Mouse (Mus musculus): ENCODE data around the gene Dpp10. TPM values are rescaled to one million over a fixed set of nuclear protein-coding genes. Genes with fewer than 3 reads are reported as not detected.
A peak's percentile ranks its signal among the peaks of the same experiment; 100 is the strongest.

The Dpp10 gene
- total and polyA plus RNA-seq, 3 experiments, result not detected

- Histone ChIP-seq H3K4me1 (ENCODE audit: control insufficient read depth in 1 of 2, insufficient read depth in 2 of 2, low read length in 2 of 2) (no peaks in the 10 kb centered on the region), H3K36me3 (ENCODE audit: control insufficient read depth in 1 of 2, insufficient read depth in 2 of 2, low read length in 2 of 2) (no peaks in the 10 kb centered on the region), H3K27me3 (ENCODE audit: control insufficient read depth in 1 of 2, insufficient read depth in 2 of 2, low read length in 2 of 2) (no peaks in the 10 kb centered on the region), H3K27ac (ENCODE audit: control insufficient read depth, low read depth, low read length) (no peak overlapping the region), H3K79me2 (ENCODE audit: control insufficient read depth, insufficient read depth, low read length, poor library complexity) (no peaks in the 10 kb centered on the region), H3K9me3 (replicated peaks; ENCODE audit: insufficient read depth, low read length) (no peaks in the 10 kb centered on the region), H3K4me3 (ENCODE audit: control insufficient read depth in 1 of 2, insufficient read depth in 1 of 2, low read depth in 2 of 2, low read length in 2 of 2) (no peak overlapping the region), H3K9ac (ENCODE audit: control insufficient read depth, low read depth, low read length, poor library complexity, severe bottlenecking) (no peak overlapping the region)
- TF ChIP-seq ZNF384 (IDR thresholded peaks at IDR 0.05; ENCODE audit: low read depth, low read length), result no peak
- no peak for TF ChIP-seq MAFK (IDR thresholded peaks at IDR 0.05; ENCODE audit: borderline replicate concordance, low read depth, low read length)
- no peak for TF ChIP-seq EP300 (IDR thresholded peaks at IDR 0.05; ENCODE audit: low read depth in 1 of 2, low read length in 2 of 2)
- TF ChIP-seq NELFE (IDR thresholded peaks at IDR 0.05; ENCODE audit: low read depth, low read length), result no peak
- no peak for TF ChIP-seq MXI1 (IDR thresholded peaks at IDR 0.05; ENCODE audit: low read depth, low read length)
- TF ChIP-seq BHLHE40 (IDR thresholded peaks at IDR 0.05; ENCODE audit: borderline replicate concordance, low read depth, low read length), result no peak
- TF ChIP-seq POLR2AphosphoS5 (IDR thresholded peaks at IDR 0.05; ENCODE audit: borderline replicate concordance, low read depth, low read length), result no peak
- TF ChIP-seq MEF2A (IDR thresholded peaks at IDR 0.05; ENCODE audit: extremely low read depth, insufficient replicate concordance, low read depth, low read length, poor library complexity, severe bottlenecking), result no peak
- TF ChIP-seq ZMIZ1 (IDR thresholded peaks at IDR 0.05; ENCODE audit: low read depth, low read length), result no peak
- TF ChIP-seq MYC (IDR thresholded peaks at IDR 0.05; ENCODE audit: low read depth, low read length), result no peak
- TF ChIP-seq ZC3H11A (IDR thresholded peaks at IDR 0.05; ENCODE audit: low read depth, low read length), result no peak
- no peak for TF ChIP-seq TBP (IDR thresholded peaks at IDR 0.05; ENCODE audit: low read depth, low read length)
- TF ChIP-seq CHD2 (IDR thresholded peaks at IDR 0.05; ENCODE audit: low read length), result no peak
- TF ChIP-seq MAX (IDR thresholded peaks at IDR 0.05; ENCODE audit: low read length), result no peak
- DNase-seq (ENCODE audit: low read depth, low spot score), result no peak
These were observed 59.9 kb downstream of the Dpp10 start for GRCm38 (mm10) chr1:123985324-123986024.

- Histone ChIP-seq H3K4me1 (ENCODE audit: control insufficient read depth in 1 of 2, insufficient read depth in 2 of 2, low read length in 2 of 2) (no peaks in the 10 kb centered on the region), H3K9me3 (replicated peaks; ENCODE audit: insufficient read depth, low read length) (no peaks in the 10 kb centered on the region), H3K27ac (ENCODE audit: control insufficient read depth, low read depth, low read length) (no peak overlapping the region), H3K9ac (ENCODE audit: control insufficient read depth, low read depth, low read length, poor library complexity, severe bottlenecking) (no peak overlapping the region), H3K27me3 (ENCODE audit: control insufficient read depth in 1 of 2, insufficient read depth in 2 of 2, low read length in 2 of 2) (no peaks in the 10 kb centered on the region), H3K4me3 (ENCODE audit: control insufficient read depth in 1 of 2, insufficient read depth in 1 of 2, low read depth in 2 of 2, low read length in 2 of 2) (no peak overlapping the region), H3K79me2 (ENCODE audit: control insufficient read depth, insufficient read depth, low read length, poor library complexity) (no peaks in the 10 kb centered on the region), H3K36me3 (ENCODE audit: control insufficient read depth in 1 of 2, insufficient read depth in 2 of 2, low read length in 2 of 2) (no peaks in the 10 kb centered on the region)
- TF ChIP-seq ZNF384 (IDR thresholded peaks at IDR 0.05; ENCODE audit: low read depth, low read length), result no peak
- DNase-seq (ENCODE audit: low read depth, low spot score), result no peak
These were observed 66.8 kb downstream of the Dpp10 start for GRCm38 (mm10) chr1:123978597-123978996.

- peak; percentile 23 for DNase-seq (ENCODE audit: low read depth, low spot score)
- TF ChIP-seq USF2 (IDR thresholded peaks at IDR 0.05; ENCODE audit: borderline replicate concordance in 1 of 2, insufficient read depth in 1 of 2, low read depth in 1 of 2, low read length in 2 of 2) (no peak), HCFC1 (IDR thresholded peaks at IDR 0.05; ENCODE audit: low read depth, low read length) (no peak), POLR2AphosphoS5 (IDR thresholded peaks at IDR 0.05; ENCODE audit: borderline replicate concordance, low read depth, low read length) (no peak), ETS1 (IDR thresholded peaks at IDR 0.05; ENCODE audit: low read depth, low read length) (no peak), CTCF (IDR thresholded peaks at IDR 0.05 in 2 of 3, conservative IDR thresholded peaks at IDR 0.05 in 1 of 3; ENCODE audit: control insufficient read depth in 1 of 3, insufficient read depth in 1 of 3, low read depth in 2 of 3, low read length in 3 of 3, poor library complexity in 1 of 3, severe bottlenecking in 1 of 3) (peak in 2 of 3 experiments; percentile 38 to 55; a peak in 5 of 6 replicates), BHLHE40 (IDR thresholded peaks at IDR 0.05; ENCODE audit: borderline replicate concordance, low read depth, low read length) (no peak), KAT2A (conservative IDR thresholded peaks at IDR 0.05; ENCODE audit: low read depth, low read length) (no peak), ZNF384 (IDR thresholded peaks at IDR 0.05; ENCODE audit: low read depth, low read length) (no peak), GATA1 (IDR thresholded peaks at IDR 0.05; ENCODE audit: low read depth, low read length) (no peak), NELFE (IDR thresholded peaks at IDR 0.05; ENCODE audit: low read depth, low read length) (no peak), SMC3 (IDR thresholded peaks at IDR 0.05; ENCODE audit: low read depth, low read length) (peak; percentile 37; the same call in 1 of the 2 replicates), MAFK (IDR thresholded peaks at IDR 0.05; ENCODE audit: borderline replicate concordance, low read depth, low read length) (no peak), RCOR1 (IDR thresholded peaks at IDR 0.05; ENCODE audit: low read depth, low read length) (no peak), RAD21 (IDR thresholded peaks at IDR 0.05; ENCODE audit: low read depth, low read length) (peak; percentile 4; the same call in 1 of the 2 replicates), ELF1 (IDR thresholded peaks at IDR 0.05; ENCODE audit: low read depth, low read length) (no peak), ZC3H11A (IDR thresholded peaks at IDR 0.05; ENCODE audit: low read depth, low read length) (no peak)
- H3K4me3 ChIP-seq (ENCODE audit: control insufficient read depth in 1 of 2, insufficient read depth in 1 of 2, low read depth in 2 of 2, low read length in 2 of 2), result no peak overlapping the region
- H3K79me2 ChIP-seq (ENCODE audit: control insufficient read depth, insufficient read depth, low read length, poor library complexity), result no peaks in the 10 kb centered on the region
- H3K4me1 ChIP-seq (ENCODE audit: control insufficient read depth in 1 of 2, insufficient read depth in 2 of 2, low read length in 2 of 2), result no peaks in the 10 kb centered on the region
- H3K9me3 ChIP-seq (replicated peaks; ENCODE audit: insufficient read depth, low read length), result no peaks in the 10 kb centered on the region
- H3K9ac ChIP-seq (ENCODE audit: control insufficient read depth, low read depth, low read length, poor library complexity, severe bottlenecking), result no peak overlapping the region
- H3K27me3 ChIP-seq (ENCODE audit: control insufficient read depth in 1 of 2, insufficient read depth in 2 of 2, low read length in 2 of 2), result no peaks in the 10 kb centered on the region
- no peaks in the 10 kb centered on the region for H3K36me3 ChIP-seq (ENCODE audit: control insufficient read depth in 1 of 2, insufficient read depth in 2 of 2, low read length in 2 of 2)
- H3K27ac ChIP-seq (ENCODE audit: control insufficient read depth, low read depth, low read length), result no peak overlapping the region
These were observed 70.7 kb downstream of the Dpp10 start for GRCm38 (mm10) chr1:123974621-123975020.
